Mouse (Mus musculus) MEL (cell line): ENCODE results near the gene Socs4.

ENCODE experiments used
- CTCF ChIP-seq, 3 experiments: IDR thresholded peaks in 2 of 3; conservative IDR thresholded peaks in 1 of 3; 2 replicates each; pipeline ENCODE4 v1.5.1; 2011 to 2012; ENCODE audit warnings: low read length in 3 of 3, low read depth in 2 of 3, mild to moderate bottlenecking in 2 of 3, improper control_type of control experiment in 1 of 3, inconsistent platforms in 1 of 3, mixed read lengths in 1 of 3, moderate library complexity in 1 of 3; ENCODE audit not compliant: control insufficient read depth in 1 of 3, insufficient read depth in 1 of 3, poor library complexity in 1 of 3, severe bottlenecking in 1 of 3
- GATA1 ChIP-seq: IDR thresholded peaks from 2 replicates; pipeline ENCODE4 v1.6.1; 2011; ENCODE audit warnings: low read depth, low read length, improper control_type of control experiment
- MAFK ChIP-seq: IDR thresholded peaks from 2 replicates; pipeline ENCODE4 v1.6.1; 2011; ENCODE audit warnings: low read depth, mild to moderate bottlenecking, low read length, improper control_type of control experiment, borderline replicate concordance

- TF ChIP-seq CTCF (IDR thresholded peaks at IDR 0.05 in 2 of 3, conservative IDR thresholded peaks at IDR 0.05 in 1 of 3; ENCODE audit: control insufficient read depth in 1 of 3, insufficient read depth in 1 of 3, low read depth in 2 of 3, low read length in 3 of 3, poor library complexity in 1 of 3, severe bottlenecking in 1 of 3) = no peak
- no peak for TF ChIP-seq GATA1
- TF ChIP-seq MAFK = no peak
These were observed 34.0 kb upstream of the Socs4 start for GRCm38 (mm10) chr14:47242753-47243152.
